In genomic region chr5:111195488-111196485, GRCm38 (mm10) we compare ENCODE assay signal across 8 mouse cellular contexts.
A peak's percentile ranks its signal among the peaks of the same experiment; 100 is the strongest.
DNase-seq lines count a peak whose midpoint lies in the region; ATAC-seq and TF ChIP-seq lines count a peak whose summit lies in the region.

No protein-coding gene starts in this region.

- WGBS in hindbrain, embryonic 10.5 days = 69% methylated on average over 11 of the region's 11 CpGs
- WGBS in neural tube, embryonic 12.5 days = 45% methylated on average over 11 of the region's 11 CpGs
- 49% methylated on average over 11 of the region's 11 CpGs for WGBS in liver, embryonic 12.5 days (ENCODE audit: insufficient replicate concordance)

- TF ChIP-seq POLR2A in brain, embryonic 14.5 days (IDR thresholded peaks at IDR 0.05; ENCODE audit: borderline replicate concordance, extremely low read depth, insufficient read depth, insufficient read length, poor library complexity, severe bottlenecking) = no peak

- H3K4me3 ChIP-seq in gastrocnemius, adult 2 months = no peak overlapping the region
- H3K4me3 ChIP-seq in hindbrain, embryonic 10.5 days = no peak overlapping the region
- no peak overlapping the region for H3K4me3 ChIP-seq in neural tube, embryonic 12.5 days
- no peak overlapping the region for H3K4me3 ChIP-seq in liver, embryonic 12.5 days

- H3K36me3 ChIP-seq in hindbrain, embryonic 10.5 days = no peaks in the 10 kb centered on the region
- no peaks in the 10 kb centered on the region for H3K36me3 ChIP-seq in neural tube, embryonic 12.5 days
- no peaks in the 10 kb centered on the region for H3K36me3 ChIP-seq in liver, embryonic 12.5 days

- DNase-seq in gastrocnemius, adult 2 months = peak; percentile 69
- no peak for DNase-seq in gastrocnemius, postnatal 10 days
- peak; percentile 93 for DNase-seq in brain, embryonic 14.5 days (ENCODE audit: low read depth)
- no peak for DNase-seq in hindbrain, embryonic 10.5 days (ENCODE audit: low spot score)
- no peak for DNase-seq in urinary bladder, postnatal 10 days (ENCODE audit: low spot score)
- DNase-seq in right cerebral cortex, postnatal 4 days = no peak

- peak overlapping the region; percentile 24 for H3K27ac ChIP-seq in gastrocnemius, adult 2 months
- peak overlapping the region; percentile 8; the same call in 1 of the 2 replicates for H3K27ac ChIP-seq in hindbrain, embryonic 10.5 days
- H3K27ac ChIP-seq in neural tube, embryonic 12.5 days = peak overlapping the region; percentile 9; the same call in 1 of the 2 replicates
- H3K27ac ChIP-seq in liver, embryonic 12.5 days = no peak overlapping the region

- H3K9me3 ChIP-seq in hindbrain, embryonic 10.5 days = no peaks in the 10 kb centered on the region
- H3K9me3 ChIP-seq in neural tube, embryonic 12.5 days = no peaks in the 10 kb centered on the region
- no peaks in the 10 kb centered on the region for H3K9me3 ChIP-seq in liver, embryonic 12.5 days (replicated peaks)

- ATAC-seq in neural tube, embryonic 12.5 days (ENCODE audit: low FRiP score, low read depth) = peak; percentile 65; the same call in 1 of the 2 replicates
- no peak for ATAC-seq in liver, embryonic 12.5 days

- no peak overlapping the region for H3K9ac ChIP-seq in neural tube, embryonic 12.5 days
- H3K9ac ChIP-seq in liver, embryonic 12.5 days = no peak overlapping the region

- intact Hi-C loops in gastrocnemius, adult 2 months (cut with DNase I) = no loop called here

- H3K4me2 ChIP-seq in neural tube, embryonic 12.5 days (replicated peaks) = no peak overlapping the region
- H3K4me2 ChIP-seq in liver, embryonic 12.5 days = no peak overlapping the region

- peaks cover 55% of the 10 kb centered on the region for H3K4me1 ChIP-seq in hindbrain, embryonic 10.5 days (replicated peaks)
- H3K4me1 ChIP-seq in neural tube, embryonic 12.5 days = peaks cover 51% of the 10 kb centered on the region
- 0 out of 2 replicates have a peak, but pooled peaks cover 4% of the 10 kb centered on the region for H3K4me1 ChIP-seq in liver, embryonic 12.5 days

- H3K27me3 ChIP-seq in hindbrain, embryonic 10.5 days (ENCODE audit: insufficient read depth, poor library complexity, severe bottlenecking) = peaks cover 11% of the 10 kb centered on the region
- H3K27me3 ChIP-seq in neural tube, embryonic 12.5 days (replicated peaks) = 0 out of 2 replicates have a peak, but pooled peaks cover 10% of the 10 kb centered on the region
- no peaks in the 10 kb centered on the region for H3K27me3 ChIP-seq in liver, embryonic 12.5 days (replicated peaks)

- no peak for TF ChIP-seq CTCF in gastrocnemius, adult 2 months (IDR thresholded peaks at IDR 0.05)
- TF ChIP-seq CTCF in brain, embryonic 14.5 days (IDR thresholded peaks at IDR 0.05; ENCODE audit: borderline replicate concordance, extremely low read depth, insufficient read depth, insufficient read length) = no peak

Comparison
In these comparisons a context has a peak if more than half of its experiments do, and no peak if none do; other contexts are left out.
1. DNase-seq: peak in gastrocnemius, adult 2 months (single experiment) and brain, embryonic 14.5 days (single experiment); none in gastrocnemius, postnatal 10 days (single experiment), hindbrain, embryonic 10.5 days (single experiment), urinary bladder, postnatal 10 days (single experiment) and right cerebral cortex, postnatal 4 days (single experiment).